Mouse (Mus musculus) myocyte (in vitro differentiated cells): ENCODE data around the gene Myo15b. TPM values are rescaled to one million over a fixed set of nuclear protein-coding genes. Genes with fewer than 3 reads are reported as not detected.

Source experiments
- H3K27me3 ChIP-seq: one replicate; pipeline ENCODE4 v1.6.1; 2011; ENCODE audit not compliant: control insufficient read depth, insufficient read depth, insufficient read length
- H3K36me3 ChIP-seq: one replicate; pipeline ENCODE4 v1.6.1; 2011; ENCODE audit not compliant: control insufficient read depth, insufficient read depth
- H3K4me2 ChIP-seq: one replicate; pipeline ENCODE4 v1.6.1; 2011; ENCODE audit warnings: low read depth, control low read depth
- H3K4me3 ChIP-seq: one replicate; pipeline ENCODE4 v1.5.1; 2011; ENCODE audit warnings: mild to moderate bottlenecking, control low read depth, moderate library complexity
- H3K79me2 ChIP-seq: one replicate; pipeline ENCODE4 v1.6.1; 2011; ENCODE audit not compliant: control insufficient read depth, insufficient read depth
- H3ac ChIP-seq: one replicate; pipeline ENCODE4 v1.6.1; 2011; ENCODE audit not compliant: control insufficient read depth, insufficient read length
- CEBPB ChIP-seq: IDR thresholded peaks from 2 replicates; pipeline ENCODE4 v1.6.1; 2011; ENCODE audit warnings: mild to moderate bottlenecking, moderate library complexity; ENCODE audit not compliant: poor library complexity, insufficient read depth, severe bottlenecking
- E2F4 ChIP-seq: IDR thresholded peaks from one replicate; pipeline ENCODE4 v1.6.1; 2011; ENCODE audit warnings: mild to moderate bottlenecking, control low read depth, moderate library complexity; ENCODE audit not compliant: insufficient read depth
- MAX ChIP-seq: IDR thresholded peaks from one replicate; pipeline ENCODE4 v1.6.1; 2011; ENCODE audit warnings: low read depth, mild to moderate bottlenecking, control low read depth
- MYOD1 ChIP-seq, 3 experiments: IDR thresholded peaks; one replicate each; pipeline ENCODE4 v1.6.1; 2011; ENCODE audit warnings: control low read depth in 2 of 3, low read depth in 2 of 3, mild to moderate bottlenecking in 2 of 3, moderate library complexity in 1 of 3; ENCODE audit not compliant: insufficient read length in 2 of 3, control insufficient read depth in 1 of 3
- MYOG ChIP-seq, 3 experiments: IDR thresholded peaks; one replicate each; pipeline ENCODE4 v1.6.1; 2011; ENCODE audit warnings: control low read depth in 2 of 3, low read depth in 2 of 3, mild to moderate bottlenecking in 2 of 3; ENCODE audit not compliant: insufficient read length in 2 of 3, control insufficient read depth in 1 of 3, insufficient read depth in 1 of 3
- POLR2A ChIP-seq: IDR thresholded peaks from one replicate; pipeline ENCODE4 v1.6.1; 2011; ENCODE audit warnings: low read depth, mild to moderate bottlenecking, control low read depth, moderate library complexity; ENCODE audit not compliant: insufficient read length
- POLR2AphosphoS2 ChIP-seq: IDR thresholded peaks from one replicate; pipeline ENCODE4 v1.6.1; 2011; ENCODE audit warnings: low read depth, control low read depth; ENCODE audit not compliant: insufficient read length
- REST ChIP-seq: IDR thresholded peaks from one replicate; pipeline ENCODE4 v1.6.1; 2011; ENCODE audit warnings: mild to moderate bottlenecking, control low read depth, moderate library complexity; ENCODE audit not compliant: insufficient read depth, insufficient read length
- SRF ChIP-seq: IDR thresholded peaks from one replicate; pipeline ENCODE4 v1.6.1; 2011; ENCODE audit warnings: low read depth; ENCODE audit not compliant: control insufficient read depth, insufficient read length
- TCF12 ChIP-seq: IDR thresholded peaks from one replicate; pipeline ENCODE4 v1.6.1; 2011; ENCODE audit warnings: mild to moderate bottlenecking, control low read depth; ENCODE audit not compliant: poor library complexity, insufficient read depth, severe bottlenecking
- TCF3 ChIP-seq: IDR thresholded peaks from one replicate; pipeline ENCODE4 v1.6.1; 2011; ENCODE audit warnings: low read depth, control low read depth; ENCODE audit not compliant: insufficient read length
- USF1 ChIP-seq: IDR thresholded peaks from one replicate; pipeline ENCODE4 v1.6.1; 2011; ENCODE audit warnings: low read depth, mild to moderate bottlenecking, control low read depth, moderate library complexity
- polyA plus RNA-seq: library from polyadenylated mRNA; unstranded; fragments of >200 nt; fragmentation: generic; extraction: Trizol; gene quantifications from one replicate; pipeline ENCODE4 v1.2.1, GENCODE M21; 2012; ENCODE audit warnings: missing spikeins

Myo15b gene
- polyA plus RNA-seq, 1 experiment, result 0.23 TPM

DNA sequence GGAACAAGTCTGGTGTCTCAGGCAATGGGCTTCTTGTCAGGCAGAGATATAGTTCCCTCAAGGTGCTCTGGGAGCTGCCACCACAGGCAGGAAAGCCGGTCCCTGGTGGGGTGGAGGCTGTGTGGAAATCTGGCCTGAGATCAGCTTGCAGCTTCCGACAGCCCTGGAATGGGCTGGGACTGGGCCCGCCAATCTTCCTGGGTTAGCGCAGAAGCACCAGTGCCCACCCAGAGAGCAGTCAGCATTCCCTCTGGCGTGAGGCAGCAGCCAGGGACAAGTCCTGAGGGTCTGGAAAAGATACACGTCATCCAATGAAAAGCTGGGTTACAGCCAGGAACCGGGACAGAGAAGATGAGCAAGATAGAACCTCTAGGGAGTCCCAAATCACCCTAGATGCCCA lies 46.1 kb upstream of the Myo15b start:
- no peak overlapping the region for H3ac ChIP-seq
- H3K4me2 ChIP-seq, result peak overlapping the region; percentile 90
- H3K27me3 ChIP-seq, result no peaks in the 10 kb centered on the region
- peaks cover 4% of the 10 kb centered on the region for H3K79me2 ChIP-seq
- peak overlapping the region; percentile 48 for H3K4me3 ChIP-seq
- H3K36me3 ChIP-seq, result no peaks in the 10 kb centered on the region
- TF ChIP-seq TCF12 (no peak), MYOD1 (IDR thresholded peaks at IDR 0.05; ENCODE audit: control insufficient read depth in 1 of 3, insufficient read length in 2 of 3, low read depth in 2 of 3) (no peak), SRF (no peak), TCF3 (no peak), E2F4 (no peak), REST (no peak), MAX (no peak)

DNA sequence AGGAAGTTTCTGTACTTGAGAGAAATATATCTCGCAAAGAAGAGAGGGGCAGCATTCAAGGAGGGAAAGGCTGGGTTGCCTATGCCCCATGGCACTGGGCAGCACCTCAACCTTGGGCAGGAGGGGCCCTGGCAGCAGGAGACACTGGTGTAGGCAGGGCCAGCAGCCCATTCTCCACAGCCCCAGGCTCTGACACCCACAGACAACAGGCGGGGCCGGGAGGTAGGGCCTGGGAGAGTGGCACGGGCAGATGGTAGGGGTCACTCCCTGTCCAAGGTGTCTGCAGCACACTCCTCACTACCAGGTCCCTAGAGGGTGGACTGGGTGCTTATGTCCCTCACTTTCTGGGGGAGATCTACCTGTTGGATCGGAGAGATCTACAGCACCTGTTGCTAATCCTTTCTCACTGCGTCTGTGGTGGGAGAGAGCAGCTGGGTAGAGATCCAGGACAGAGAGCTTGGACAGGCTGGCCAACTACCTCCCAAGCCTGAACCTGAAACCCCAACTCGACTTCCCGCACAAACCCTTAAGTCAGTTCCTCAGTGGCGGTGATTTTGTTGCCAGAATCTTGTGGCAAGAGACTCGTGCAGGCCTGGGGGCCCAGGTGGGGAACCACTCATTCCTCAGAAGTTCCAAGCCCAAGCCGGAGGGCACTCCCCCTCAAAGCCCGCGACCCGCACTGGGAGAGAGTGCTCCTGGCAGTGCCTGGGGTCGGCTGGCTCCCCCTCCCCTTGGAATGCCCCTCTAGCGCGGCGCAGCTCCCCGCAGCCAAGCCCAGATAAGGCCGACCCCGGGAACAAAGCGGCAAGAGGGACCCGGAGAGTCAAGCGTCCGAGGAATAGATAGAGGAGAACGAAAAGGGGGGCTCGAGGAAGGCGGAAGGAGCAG lies 45.4 kb upstream of the Myo15b start:
- Histone ChIP-seq H3K4me2 (peak overlapping the region; percentile 90), H3ac (no peak overlapping the region), H3K27me3 (no peaks in the 10 kb centered on the region), H3K36me3 (no peaks in the 10 kb centered on the region), H3K4me3 (peak overlapping the region; percentile 48), H3K79me2 (peaks cover 4% of the 10 kb centered on the region)
- TF ChIP-seq MYOG (IDR thresholded peaks at IDR 0.05; ENCODE audit: control insufficient read depth in 1 of 3, insufficient read depth in 1 of 3, insufficient read length in 2 of 3, low read depth in 2 of 3), result peak in 1 of 3 experiments; percentile 7
- TF ChIP-seq MYOD1 (IDR thresholded peaks at IDR 0.05; ENCODE audit: control insufficient read depth in 1 of 3, insufficient read length in 2 of 3, low read depth in 2 of 3), result peak in 2 of 3 experiments; percentile 69 to 74
- no peak for TF ChIP-seq CEBPB
- peak; percentile 10 for TF ChIP-seq TCF12

DNA sequence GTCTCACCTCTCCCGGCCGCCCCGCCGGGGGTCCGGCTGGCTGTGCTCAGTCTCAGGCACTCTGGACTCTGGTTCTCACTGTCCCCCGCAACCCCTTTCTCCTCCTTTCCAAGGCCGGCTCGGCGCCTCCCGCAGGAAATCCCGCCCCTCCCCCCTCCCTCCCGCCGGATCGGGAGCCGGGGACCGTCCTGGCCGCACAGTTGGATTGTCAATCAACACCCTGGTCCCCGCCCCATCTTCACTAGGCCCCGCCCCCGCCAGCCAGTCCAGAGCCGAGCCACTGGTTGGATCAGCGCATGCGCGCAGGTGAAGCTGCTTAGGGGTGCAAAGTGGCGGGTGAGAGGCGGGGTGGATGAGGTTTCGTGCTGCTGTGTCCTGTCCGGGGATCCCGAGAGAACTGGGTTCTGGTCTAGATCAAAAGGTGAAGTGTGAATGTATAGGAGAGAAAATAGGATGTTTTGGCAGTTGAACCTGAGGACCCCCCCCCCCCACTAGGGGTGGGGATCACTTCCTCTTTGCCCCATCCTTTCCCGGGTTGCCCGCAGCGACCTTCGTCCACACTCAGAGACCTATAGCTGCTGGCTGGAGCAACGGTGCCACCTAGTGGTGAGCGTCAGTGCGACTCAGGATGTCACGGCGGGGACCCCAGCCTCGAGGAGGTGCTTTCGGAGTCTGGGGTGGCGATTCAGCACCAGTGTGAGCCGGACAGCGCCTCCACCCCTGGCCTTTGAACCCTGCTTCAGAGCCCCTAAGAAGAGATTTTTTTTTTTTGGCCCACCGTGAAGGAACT lies 44.5 kb upstream of the Myo15b start, which contains the start of gene Caskin2:
Gene Caskin2, minus strand, starts transcription at position 133 of the 790 bp plus-strand sequence.
- Histone ChIP-seq H3K79me2 (peaks cover 4% of the 10 kb centered on the region), H3K4me2 (peak within 1 kb of the TSS; percentile 90), H3K4me3 (peak within 1 kb of the TSS; percentile 48), H3K36me3 (no peaks in the 10 kb centered on the region), H3K27me3 (no peaks in the 10 kb centered on the region), H3ac (peak within 1 kb of the TSS; percentile 67)
- no peak for TF ChIP-seq MYOD1 (IDR thresholded peaks at IDR 0.05; ENCODE audit: control insufficient read depth in 1 of 3, insufficient read length in 2 of 3, low read depth in 2 of 3)
- TF ChIP-seq MAX, result no peak
- TF ChIP-seq USF1, result no peak
- TF ChIP-seq SRF, result no peak
- TF ChIP-seq MYOG (IDR thresholded peaks at IDR 0.05; ENCODE audit: control insufficient read depth in 1 of 3, insufficient read depth in 1 of 3, insufficient read length in 2 of 3, low read depth in 2 of 3), result no peak
- TF ChIP-seq TCF12, result no peak
- TF ChIP-seq E2F4, result no peak
- no peak for TF ChIP-seq TCF3
- no peak for TF ChIP-seq CEBPB
- TF ChIP-seq POLR2A, result peak; percentile 50
- peak; percentile 39 for TF ChIP-seq POLR2AphosphoS2
- peak; percentile 78 for TF ChIP-seq REST

DNA sequence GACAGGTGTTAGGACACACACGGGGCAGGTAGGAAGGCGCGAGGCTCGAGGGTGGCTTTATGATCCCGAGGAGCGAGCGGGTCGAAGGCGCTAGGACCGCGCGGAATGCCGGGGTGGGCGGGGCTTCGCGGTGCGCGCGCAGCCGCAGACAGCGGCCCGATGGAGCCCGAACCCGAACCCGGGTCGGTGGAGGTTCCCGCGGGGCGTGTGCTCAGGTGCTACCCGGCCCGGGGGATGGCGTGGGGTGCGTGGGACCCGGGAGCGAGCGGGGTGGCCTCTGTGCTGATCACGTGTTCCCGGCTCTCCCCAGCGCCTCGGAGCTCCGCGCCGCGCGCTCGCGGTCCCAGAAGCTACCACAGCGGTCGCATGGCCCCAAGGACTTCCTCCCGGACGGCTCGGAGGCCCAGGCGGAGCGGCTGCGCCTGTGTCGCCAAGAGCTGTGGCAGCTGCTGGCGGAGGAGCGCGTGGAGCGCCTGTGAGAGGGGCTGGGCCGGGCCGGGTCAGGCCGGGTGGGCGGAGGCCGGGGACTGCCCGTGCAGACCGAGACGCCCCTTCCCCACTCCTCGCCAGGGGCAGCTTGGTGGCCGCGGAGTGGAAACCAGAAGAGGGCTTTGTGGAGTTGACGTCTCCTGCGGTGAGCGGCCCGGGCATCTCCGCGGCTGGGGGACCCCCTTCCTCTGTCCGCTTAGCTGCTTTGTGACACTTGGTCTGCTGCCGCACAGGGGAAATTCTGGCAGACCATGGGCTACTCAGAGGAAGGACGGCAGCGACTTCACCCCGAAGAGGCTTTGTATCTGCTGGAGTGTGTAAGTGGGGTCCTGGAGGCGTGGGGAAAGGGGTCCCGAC lies 43.4 kb upstream of the Myo15b start, which contains the start of gene Tsen54:
Gene Tsen54, plus strand, starts transcription at position 120 of the 846 bp plus-strand sequence.
- Histone ChIP-seq H3K27me3 (no peaks in the 10 kb centered on the region), H3K4me3 (peak within 1 kb of the TSS; percentile 48), H3ac (peak within 1 kb of the TSS; percentile 67), H3K36me3 (no peaks in the 10 kb centered on the region), H3K4me2 (peak within 1 kb of the TSS; percentile 89), H3K79me2 (peaks cover 4% of the 10 kb centered on the region)
- no peak for TF ChIP-seq CEBPB
- no peak for TF ChIP-seq USF1
- no peak for TF ChIP-seq E2F4
- TF ChIP-seq SRF, result no peak
- no peak for TF ChIP-seq MAX
- TF ChIP-seq POLR2A, result peak; percentile 83
- TF ChIP-seq TCF12, result no peak
- peak; percentile 55 for TF ChIP-seq POLR2AphosphoS2
- TF ChIP-seq MYOG (IDR thresholded peaks at IDR 0.05; ENCODE audit: control insufficient read depth in 1 of 3, insufficient read depth in 1 of 3, insufficient read length in 2 of 3, low read depth in 2 of 3), result peak in 1 of 3 experiments; percentile 67
- TF ChIP-seq TCF3, result no peak
- TF ChIP-seq REST, result peak; percentile 23
- TF ChIP-seq MYOD1 (IDR thresholded peaks at IDR 0.05; ENCODE audit: control insufficient read depth in 1 of 3, insufficient read length in 2 of 3, low read depth in 2 of 3), result no peak
